Mouse (Mus musculus): ENCODE data around the gene Gm21778. TPM values are rescaled to one million over a fixed set of nuclear protein-coding genes. Genes with fewer than 3 reads are reported as not detected.

The Gm21778 gene
- polyA plus RNA-seq (2012; rRNA removed) = not detected in 2 replicates

DNA sequence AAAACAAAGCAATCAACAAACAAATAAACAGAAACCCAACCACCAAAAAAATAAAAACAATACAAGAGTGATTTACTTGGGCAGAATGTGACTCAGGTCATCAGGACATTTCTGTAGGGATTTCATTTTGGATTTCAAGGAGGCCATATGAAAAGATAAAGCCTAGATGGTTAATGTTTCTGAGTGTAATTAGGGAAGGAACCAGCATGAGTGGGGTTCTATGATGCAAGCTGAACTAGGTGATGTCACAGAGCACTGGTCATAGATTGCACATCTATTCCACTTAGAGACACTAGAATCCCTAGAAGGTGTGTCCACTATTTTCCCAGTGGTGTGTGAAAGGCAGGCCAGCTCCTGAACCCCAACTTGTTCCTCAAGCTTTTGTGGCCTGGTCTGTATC, at the start of gene Gm21778:
Gm21778 (plus strand) TSS at position 301 of the 400 bp plus-strand sequence.

Other genes starting within 250 kb of the Gm21778 start
- not detected in 2 replicates for gene Gm20914, start 216.5 kb upstream of the Gm21778 start, polyA plus RNA-seq (2012; rRNA removed)
- gene Gm28171, start 149.1 kb upstream of the Gm21778 start, polyA plus RNA-seq (2012; rRNA removed) = not detected in 2 replicates